Mouse (Mus musculus) adrenal gland, postnatal 36 days (tissue): Measurements from ENCODE around the gene Olfr183. TPM values are rescaled to one million over a fixed set of nuclear protein-coding genes. Genes with fewer than 3 reads are reported as not detected.
"Not testable (repeated sequence)": the region's sequence is repeated elsewhere in the genome, so short reads cannot be mapped to it uniquely, and the experiment has no call there.

Experiments used
- DNase-seq, 2 experiments: peaks; one replicate each; pipeline ENCODE4 v3.0.0; 2021; ENCODE audit warnings: mixed read lengths in 1 of 2
- long read RNA-seq, 2 experiments: library from polyadenylated mRNA; stranded (forward); transcript quantifications; one replicate each; pipeline ENCODE4 v2.0.0; 2021; ENCODE audit warnings: borderline sequencing depth in 2 of 2
- total RNA-seq, 2 experiments: library from RNA; stranded (reverse); gene quantifications; 2 replicates each; pipeline ENCODE4 v1.2.3; 2021

The Olfr183 gene
- total RNA-seq: not detected
- long read RNA-seq, experiment 1: 0 reads
- long read RNA-seq, experiment 2: 0 reads

DNA sequence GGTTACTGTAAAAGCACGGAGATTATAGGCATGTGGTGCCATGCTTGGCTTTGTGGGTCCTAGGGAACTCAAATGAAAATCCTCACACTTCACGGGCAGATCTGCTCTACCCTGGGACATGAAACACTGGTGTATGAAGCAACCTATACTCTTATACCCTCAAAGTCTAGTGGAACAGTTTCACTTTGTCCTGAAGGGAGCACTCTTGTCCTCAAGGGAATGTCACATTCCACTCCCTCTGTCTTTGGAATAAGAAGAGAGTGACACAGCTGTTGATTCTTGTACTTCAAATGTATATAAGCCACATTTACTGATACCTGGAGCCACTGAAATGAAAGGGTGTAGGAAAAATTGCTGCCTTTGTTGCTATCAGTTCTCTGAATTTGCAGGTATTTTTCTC, at the start of gene Olfr183:
TSS of gene Olfr183 (plus strand) at position 301 of the 400 bp plus-strand sequence.
- DNase-seq: no peak

DNA sequence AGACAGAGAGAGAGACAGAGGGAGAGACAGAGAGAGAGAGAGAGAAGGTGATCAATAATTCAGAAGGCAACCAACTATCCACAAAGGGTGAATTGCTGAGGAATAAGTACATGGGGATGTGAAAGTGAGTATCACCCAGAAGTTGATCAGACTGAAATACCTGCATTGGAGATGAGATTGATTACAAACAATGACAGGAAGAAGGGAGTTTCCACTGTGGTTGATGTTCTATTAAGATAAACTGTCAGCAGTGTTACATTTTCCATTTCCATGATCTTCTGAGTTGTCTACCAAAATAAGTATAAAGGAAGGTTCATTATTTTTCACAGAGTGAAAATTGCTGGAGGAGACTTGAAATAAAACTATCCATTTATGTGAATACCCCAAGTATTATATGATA, 12.0 kb downstream of the Olfr183 start:
- DNase-seq: no peak

DNA sequence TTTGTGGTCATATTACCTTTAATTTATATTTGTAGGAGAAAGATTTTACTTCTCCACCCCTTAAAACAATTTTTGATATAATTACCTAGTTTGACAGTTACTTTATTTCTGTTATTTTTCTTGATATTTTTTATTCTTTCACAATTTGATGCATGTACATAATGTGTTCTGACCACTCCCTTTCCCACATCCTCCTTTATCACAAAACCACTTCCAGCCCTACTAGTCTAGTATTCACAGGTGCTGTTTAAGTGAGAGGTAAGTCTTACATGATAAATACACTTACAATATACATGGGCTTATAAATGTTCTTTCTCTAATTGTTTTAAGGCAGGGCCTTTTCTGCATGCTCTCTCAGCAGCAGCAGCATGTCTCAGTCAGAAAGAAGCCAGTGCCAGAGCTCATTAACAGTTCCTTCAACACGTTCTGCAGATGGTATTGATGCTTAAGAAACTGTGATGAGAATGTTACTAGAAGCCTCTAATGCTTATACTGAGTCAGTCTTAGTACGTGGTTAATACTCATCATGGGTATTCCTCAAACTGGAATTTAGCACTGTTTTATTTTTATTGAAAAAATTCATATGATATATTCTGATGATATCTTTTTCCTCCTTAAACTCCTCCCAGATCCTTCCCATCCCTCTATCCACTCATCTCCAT, 18.3 kb downstream of the Olfr183 start:
- no peak for DNase-seq

DNA sequence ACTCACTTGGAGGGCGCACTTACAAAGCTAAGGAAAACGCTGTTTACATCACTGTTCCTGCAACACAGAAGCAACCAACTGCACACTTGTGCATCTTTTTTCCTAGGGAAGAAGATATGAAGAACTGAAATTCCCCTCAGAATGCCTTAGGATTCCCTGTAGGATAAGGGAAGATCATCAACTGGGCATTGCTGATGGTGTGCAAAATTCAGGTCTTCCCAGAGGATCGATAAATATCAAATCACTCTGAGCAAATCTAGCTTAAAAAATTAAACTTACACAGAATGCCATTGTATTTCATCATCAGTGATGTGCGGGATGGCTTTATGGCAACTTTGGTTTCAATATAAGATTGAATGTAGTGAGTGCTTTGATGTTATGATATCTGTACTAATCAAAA, 35.0 kb downstream of the Olfr183 start, which contains the start of gene Olfr186:
TSS of gene Olfr186 (minus strand) at position 101 of the 400 bp plus-strand sequence.
- DNase-seq: no peak

DNA sequence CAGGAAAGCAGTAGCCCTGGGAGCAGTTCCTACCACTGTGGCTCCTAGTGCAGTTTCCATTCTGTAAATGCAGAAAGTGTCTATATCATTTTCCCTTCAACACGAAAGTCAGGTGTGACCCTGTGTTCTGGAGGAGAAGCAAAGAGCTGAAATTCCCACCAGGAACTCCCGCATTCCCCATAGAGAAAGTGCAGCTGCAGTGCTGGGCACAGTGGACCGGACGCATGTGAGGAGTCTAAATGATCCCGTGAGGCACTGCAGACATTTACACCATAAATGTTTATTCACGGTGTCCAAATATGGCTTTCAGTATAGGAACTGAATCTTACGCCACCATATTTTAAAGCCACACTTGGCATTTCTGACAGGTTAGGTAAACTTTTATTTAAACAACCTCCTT, 44.6 kb downstream of the Olfr183 start, which contains the start of gene Olfr187:
TSS of gene Olfr187 (minus strand) at position 58 of the 400 bp plus-strand sequence.
- DNase-seq: no peak

DNA sequence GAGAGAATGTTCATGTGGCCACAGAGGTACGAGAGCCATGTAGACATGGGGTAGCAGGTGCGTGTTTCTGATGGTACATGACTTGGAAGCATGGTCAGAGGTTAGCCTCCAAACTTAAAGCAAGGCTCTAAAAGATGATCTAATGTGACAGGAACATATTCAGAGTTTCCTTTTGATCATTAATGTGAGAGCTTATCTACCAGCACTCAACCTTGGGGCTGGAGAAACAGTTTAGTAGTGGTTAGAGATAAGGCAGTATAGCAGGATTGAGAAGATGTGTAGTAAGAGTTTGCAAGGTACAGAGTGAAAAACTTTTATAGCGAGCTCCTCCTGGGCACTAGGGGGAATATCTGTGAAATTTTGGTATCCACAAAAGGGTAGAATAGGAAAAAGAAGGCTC, 50.7 kb downstream of the Olfr183 start:
- DNase-seq: no peak

DNA sequence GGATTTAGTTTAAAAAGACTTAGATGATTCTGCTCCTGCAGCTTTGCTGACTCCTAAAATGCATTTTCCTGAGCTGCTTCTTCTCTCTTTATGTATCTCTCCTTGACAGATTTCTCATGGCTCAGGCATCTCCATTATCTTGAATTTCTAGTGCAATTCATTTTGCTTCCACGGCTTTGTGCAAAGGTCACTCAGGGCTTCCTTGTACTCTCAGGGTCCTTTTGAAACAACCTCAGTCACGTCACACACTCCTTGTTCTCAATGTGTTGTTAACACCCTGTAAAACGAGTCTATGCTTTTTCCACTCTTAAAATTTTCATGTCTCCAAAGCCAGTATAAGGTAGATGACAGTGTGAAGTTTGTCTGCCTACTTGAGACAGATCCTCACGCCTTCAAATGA, 52.4 kb downstream of the Olfr183 start:
- no peak for DNase-seq

DNA sequence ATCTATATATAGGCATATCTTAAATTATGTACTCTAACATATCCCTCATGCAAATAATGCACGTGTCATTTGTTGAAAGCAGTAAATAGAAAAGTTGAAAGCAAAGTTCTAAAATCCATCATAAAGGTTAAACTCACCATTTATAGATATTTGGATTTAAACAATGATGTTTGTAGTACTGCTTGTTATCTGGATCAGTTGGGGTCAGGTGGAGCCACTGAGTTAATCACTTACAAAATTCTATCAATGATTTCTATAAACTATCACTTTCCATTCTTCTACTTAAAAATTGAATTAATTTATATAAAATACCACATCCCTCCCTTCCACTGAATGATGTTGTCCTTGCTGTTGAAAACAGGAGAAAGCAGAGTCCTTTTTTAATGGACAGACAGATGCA, 53.7 kb downstream of the Olfr183 start:
- DNase-seq: no peak

DNA sequence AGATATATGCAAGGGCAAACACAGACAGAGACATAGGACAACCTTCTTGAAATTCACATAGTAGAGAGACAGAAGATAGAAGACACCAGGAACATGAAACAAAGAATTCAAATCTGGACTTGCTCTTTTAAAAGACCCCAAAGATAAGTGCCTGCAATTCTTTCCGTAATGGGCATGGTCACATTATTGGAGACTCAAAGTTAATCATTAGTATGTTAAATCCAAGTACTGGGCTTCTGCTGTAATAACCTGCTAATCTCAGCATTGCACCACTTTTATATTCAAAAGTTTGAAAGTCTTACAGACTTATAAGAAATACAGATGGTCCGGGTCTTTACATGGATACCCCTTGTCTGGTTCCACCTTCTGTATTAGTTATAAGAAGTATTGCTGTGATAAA, 54.1 kb downstream of the Olfr183 start:
- DNase-seq: not testable (repeated sequence)

Other genes with a start within 250 kb of the Olfr183 start
- gene Olfr172, start 232.2 kb upstream of the Olfr183 start, total RNA-seq: not detected
- not detected for gene Olfr173, start 195.1 kb upstream of the Olfr183 start, total RNA-seq
- not detected for gene Olfr175-ps1, start 168.6 kb upstream of the Olfr183 start, total RNA-seq
- gene Olfr177, start 120.6 kb upstream of the Olfr183 start, total RNA-seq: not detected
- gene Olfr178, start 103.3 kb upstream of the Olfr183 start, total RNA-seq: not detected
- not detected for gene Olfr181, start 66.6 kb upstream of the Olfr183 start, total RNA-seq
- gene Olfr180, start 66.0 kb upstream of the Olfr183 start, total RNA-seq: not detected
- gene Olfr186, start 34.9 kb downstream of the Olfr183 start, total RNA-seq: not detected
- gene Olfr187, start 44.4 kb downstream of the Olfr183 start, total RNA-seq: not detected
- not detected for gene Olfr190, start 82.6 kb downstream of the Olfr183 start, total RNA-seq
- not detected for gene Olfr191, start 94.5 kb downstream of the Olfr183 start, total RNA-seq
- not detected for gene Olfr193, start 116.5 kb downstream of the Olfr183 start, total RNA-seq
- gene Olfr194, start 125.7 kb downstream of the Olfr183 start, total RNA-seq: not detected
- gene Olfr195, start 151.7 kb downstream of the Olfr183 start, total RNA-seq: not detected
- gene Olfr196, start 175.1 kb downstream of the Olfr183 start, total RNA-seq: not detected
- not detected for gene Olfr198, start 208.2 kb downstream of the Olfr183 start, total RNA-seq
- gene Olfr199, start 224.4 kb downstream of the Olfr183 start, total RNA-seq: not detected